Mouse (Mus musculus) liver, adult 2 months (tissue): ENCODE measurements around the gene Rtn4rl2. TPM values are rescaled to one million over a fixed set of nuclear protein-coding genes. Genes with fewer than 3 reads are reported as not detected.

ENCODE experiments used
- DNase-seq: peaks from one replicate; pipeline ENCODE4 v3.0.0-alpha.2; 2011; ENCODE audit warnings: low read depth, low spot score; ENCODE audit errors: extremely low read depth
- H3K27ac ChIP-seq: fragments of 200-500 bp; replicated peaks from 2 replicates; pipeline ENCODE4 v1.5.1; 2012; ENCODE audit warnings: low read depth, mild to moderate bottlenecking, control low read depth, inconsistent platforms, low read length; ENCODE audit not compliant: insufficient read depth
- H3K27me3 ChIP-seq: fragments of 200-500 bp; 2 replicates; pipeline ENCODE4 v1.6.1; 2012; ENCODE audit warnings: mild to moderate bottlenecking, moderate library complexity, low read length, inconsistent platforms; ENCODE audit not compliant: control insufficient read depth, insufficient read depth
- H3K36me3 ChIP-seq: fragments of 200-500 bp; 2 replicates; pipeline ENCODE4 v1.6.1; 2012; ENCODE audit warnings: low read length, inconsistent platforms; ENCODE audit not compliant: control insufficient read depth, insufficient read depth
- H3K4me1 ChIP-seq: fragments of 200-500 bp; 2 replicates; pipeline ENCODE4 v1.6.1; 2011; ENCODE audit warnings: low read length; ENCODE audit not compliant: control insufficient read depth, insufficient read depth
- H3K4me3 ChIP-seq: fragments of 200-500 bp; 2 replicates; pipeline ENCODE4 v1.5.1; 2011; ENCODE audit warnings: low read depth, mild to moderate bottlenecking, control low read depth, low read length, moderate library complexity; ENCODE audit not compliant: insufficient read depth
- H3K79me2 ChIP-seq: fragments of 200-500 bp; 2 replicates; pipeline ENCODE4 v1.6.1; 2012; ENCODE audit warnings: inconsistent platforms, mild to moderate bottlenecking, low read length, moderate library complexity; ENCODE audit not compliant: control insufficient read depth, insufficient read depth
- H3K9ac ChIP-seq: fragments of 200-500 bp; 2 replicates; pipeline ENCODE4 v1.6.1; 2012; ENCODE audit warnings: low read depth, mild to moderate bottlenecking, control low read depth, inconsistent platforms, low read length
- CTCF ChIP-seq: fragments of 200-500 bp; IDR thresholded peaks from 2 replicates; pipeline ENCODE4 v1.5.1; 2011; ENCODE audit warnings: low read depth, low read length, control low read depth
- POLR2A ChIP-seq: fragments of 200-500 bp; IDR thresholded peaks from 2 replicates; pipeline ENCODE4 v1.6.1; 2011; ENCODE audit warnings: low read length, control low read depth; ENCODE audit not compliant: insufficient read depth; ENCODE audit errors: extremely low read depth
- WGBS: fragments of 180-500 bp; shearing (Covaris S2); methylation state at CpG from one replicate; pipeline ENCODE4 v1.1.7; 2018; 5-methylcytosine and 5-hydroxymethylcytosine counted together
- polyA plus RNA-seq: library from polyadenylated mRNA; depleted of rRNA; stranded (reverse); fragments of >200 nt; gene quantifications from 2 replicates; pipeline ENCODE4 v1.2.3, GENCODE M21; 2012; rRNA removed
- total RNA-seq: library from RNA; depleted of rRNA; stranded (reverse); fragments of >200 nt; gene quantifications from 2 replicates; pipeline ENCODE4 v1.2.3, GENCODE M21; 2014; rRNA removed

Rtn4rl2 gene
- 0.13 TPM in 1 of 2 replicates, not detected in the other for total RNA-seq
- 0.29 and 0.50 TPM in 2 replicates for polyA plus RNA-seq

DNA sequence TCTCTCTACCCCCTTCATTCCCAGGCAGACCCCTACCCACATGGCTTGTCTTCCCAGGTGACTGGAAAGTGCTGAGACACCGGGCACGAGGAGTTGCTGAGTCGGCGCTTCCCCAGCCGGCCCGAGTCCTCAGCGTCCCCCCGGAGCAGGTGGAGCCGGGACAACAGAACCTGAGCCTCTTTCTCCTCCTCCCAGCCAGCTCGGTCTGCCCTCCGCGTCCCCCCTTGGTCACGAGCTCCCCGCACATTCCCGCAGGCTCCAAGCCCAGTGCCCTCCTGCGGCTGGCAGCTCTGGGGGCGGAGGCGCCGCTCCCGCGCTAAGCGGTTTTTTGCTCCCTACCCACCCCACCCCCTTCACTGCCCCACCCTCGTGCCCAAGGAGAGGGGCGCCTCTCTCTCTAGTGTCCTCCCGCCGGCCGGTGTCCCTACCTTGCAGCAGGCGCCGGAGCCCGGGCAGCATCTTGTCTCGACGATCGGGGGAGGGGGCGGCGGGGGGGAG lies at the start of gene Rtn4rl2:
Rtn4rl2 (minus strand) TSS at position 477 of the 498 bp plus-strand sequence.
- Histone ChIP-seq H3K9ac (peak within 1 kb of the TSS; percentile 60), H3K27me3 (peaks cover 11% of the 10 kb centered on the region), H3K4me1 (peaks cover 14% of the 10 kb centered on the region; the same call in 1 of the 2 replicates), H3K4me3 (peak within 1 kb of the TSS; percentile 67), H3K36me3 (no peaks in the 10 kb centered on the region), H3K27ac (no peak within 1 kb of the TSS), H3K79me2 (no peaks in the 10 kb centered on the region)
- no peak for DNase-seq
- TF ChIP-seq POLR2A (no peak), CTCF (no peak)
- 3% methylated on average over 35 of the region's 35 CpGs for WGBS

DNA sequence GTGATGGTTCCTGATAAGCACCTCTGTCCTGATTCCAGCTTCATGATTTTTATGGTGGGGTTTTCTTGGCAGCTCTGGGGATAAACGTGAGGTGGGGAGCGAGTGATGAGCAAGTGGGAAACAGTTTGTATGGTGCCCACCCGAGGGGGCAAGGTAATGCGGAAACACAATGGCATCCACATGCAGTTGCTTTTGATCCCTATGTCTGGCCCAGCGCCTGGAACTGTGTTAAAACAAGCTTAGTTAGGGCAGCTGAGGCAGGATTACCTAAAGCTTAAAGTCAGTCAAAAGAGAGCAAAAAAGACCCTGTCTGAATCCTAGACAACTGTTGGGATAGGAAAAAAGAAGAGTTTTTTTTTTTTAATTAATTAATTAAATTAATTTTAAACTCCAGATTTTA lies 48.6 kb upstream of the Rtn4rl2 start:
- WGBS = 90% methylated on average over 5 of the region's 5 CpGs
- no peak overlapping the region for H3K4me3 ChIP-seq
- no peak overlapping the region for H3K9ac ChIP-seq
- TF ChIP-seq CTCF (no peak), POLR2A (no peak)
- H3K27ac ChIP-seq = no peak overlapping the region
- no peaks in the 10 kb centered on the region for H3K36me3 ChIP-seq
- no peak for DNase-seq
- no peaks in the 10 kb centered on the region for H3K27me3 ChIP-seq
- H3K4me1 ChIP-seq = peaks cover 9% of the 10 kb centered on the region
- no peaks in the 10 kb centered on the region; the same call in 1 of the 2 replicates for H3K79me2 ChIP-seq

GRCm38 (mm10) chr2:84934649-84935007 lies 48.1 kb upstream of the Rtn4rl2 start:
- Histone ChIP-seq H3K36me3 (no peaks in the 10 kb centered on the region), H3K4me1 (peaks cover 9% of the 10 kb centered on the region), H3K9ac (no peak overlapping the region), H3K4me3 (no peak overlapping the region), H3K79me2 (no peaks in the 10 kb centered on the region; the same call in 1 of the 2 replicates), H3K27me3 (no peaks in the 10 kb centered on the region), H3K27ac (peak overlapping the region; percentile 36; the same call in 1 of the 2 replicates)
- 89% methylated on average over 4 of the region's 4 CpGs for WGBS
- TF ChIP-seq CTCF (no peak), POLR2A (no peak)
- DNase-seq = no peak

- Histone ChIP-seq H3K27me3 (no peaks in the 10 kb centered on the region), H3K4me1 (peaks cover 9% of the 10 kb centered on the region), H3K4me3 (no peak overlapping the region), H3K36me3 (no peaks in the 10 kb centered on the region), H3K79me2 (no peaks in the 10 kb centered on the region; the same call in 1 of the 2 replicates), H3K9ac (no peak overlapping the region), H3K27ac (peak overlapping the region; percentile 36)
- no peak for TF ChIP-seq CTCF
- no peak for TF ChIP-seq POLR2A
- 54% methylated on average over 8 of the region's 8 CpGs for WGBS
- DNase-seq = peak; percentile 86
These were observed 47.6 kb upstream of the Rtn4rl2 start for GRCm38 (mm10) chr2:84933992-84934648.

GRCm38 (mm10) chr2:84930186-84930585 lies 43.7 kb upstream of the Rtn4rl2 start:
- H3K36me3 ChIP-seq = no peaks in the 10 kb centered on the region
- no peak overlapping the region for H3K27ac ChIP-seq
- 88% methylated on average over 7 of the region's 7 CpGs for WGBS
- no peak overlapping the region for H3K4me3 ChIP-seq
- H3K9ac ChIP-seq = no peak overlapping the region
- no peaks in the 10 kb centered on the region for H3K27me3 ChIP-seq
- peaks cover 9% of the 10 kb centered on the region for H3K4me1 ChIP-seq
- TF ChIP-seq POLR2A (no peak), CTCF (no peak)
- DNase-seq = no peak
- no peaks in the 10 kb centered on the region for H3K79me2 ChIP-seq

- TF ChIP-seq CTCF (no peak), POLR2A (no peak)
- H3K36me3 ChIP-seq = no peaks in the 10 kb centered on the region
- H3K79me2 ChIP-seq = no peaks in the 10 kb centered on the region
- H3K9ac ChIP-seq = no peak overlapping the region
- no peak overlapping the region for H3K27ac ChIP-seq
- H3K4me1 ChIP-seq = peaks cover 4% of the 10 kb centered on the region; the same call in 1 of the 2 replicates
- H3K4me3 ChIP-seq = no peak overlapping the region
- WGBS = 92% methylated on average over 10 of the region's 10 CpGs
- no peaks in the 10 kb centered on the region for H3K27me3 ChIP-seq
- DNase-seq = no peak
These were observed 33.1 kb upstream of the Rtn4rl2 start for GRCm38 (mm10) chr2:84919601-84920108.
